Mouse (Mus musculus): ENCODE results near the gene Zc3h14. TPM values are rescaled to one million over a fixed set of nuclear protein-coding genes. Genes with fewer than 3 reads are reported as not detected.
A peak's percentile ranks its signal among the peaks of the same experiment; 100 is the strongest.

Zc3h14 gene
- polyA plus RNA-seq, 1 experiment from 2014 or later, result 85.7 TPM

DNA sequence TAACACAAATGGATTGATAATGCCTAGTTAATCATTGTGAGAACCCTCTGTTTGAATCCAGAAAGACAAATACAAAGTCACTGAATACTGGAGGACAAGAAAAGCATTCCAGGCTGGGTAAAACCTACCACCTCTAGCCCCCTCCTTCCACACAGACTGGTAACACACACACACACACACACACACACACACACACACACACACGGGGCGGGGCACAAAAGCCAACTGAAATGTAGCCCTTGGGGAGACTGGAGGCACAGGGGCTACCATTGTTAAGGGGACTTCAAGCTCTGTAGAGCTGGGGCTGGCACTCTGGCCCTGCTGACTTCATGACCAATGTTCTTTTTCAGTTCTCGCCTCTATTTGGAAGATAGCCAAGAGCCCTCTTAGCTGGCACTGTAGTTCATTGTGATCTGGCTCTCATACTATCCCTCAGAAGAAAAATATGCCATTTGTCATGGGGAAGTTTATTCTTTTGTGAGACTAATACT lies 5.7 kb upstream of the Zc3h14 start:
- H3K9me3 ChIP-seq (replicated peaks), result no peaks in the 10 kb centered on the region
- H3K27me3 ChIP-seq, result no peaks in the 10 kb centered on the region
- H3K9ac ChIP-seq, result no peak overlapping the region
- H3K4me1 ChIP-seq (replicated peaks), result peaks cover 19% of the 10 kb centered on the region
- WGBS, result 39% methylated on average over 3 of the region's 3 CpGs
- no peaks in the 10 kb centered on the region for H3K36me3 ChIP-seq
- no peak overlapping the region for H3K4me3 ChIP-seq
- ATAC-seq (replicated peaks; ENCODE audit: insufficient number of reproducible peaks, insufficient read depth, low FRiP score, low read depth), result peak; percentile 56
- H3K4me2 ChIP-seq, result no peak overlapping the region
- H3K27ac ChIP-seq, result peak overlapping the region; percentile 81

DNA sequence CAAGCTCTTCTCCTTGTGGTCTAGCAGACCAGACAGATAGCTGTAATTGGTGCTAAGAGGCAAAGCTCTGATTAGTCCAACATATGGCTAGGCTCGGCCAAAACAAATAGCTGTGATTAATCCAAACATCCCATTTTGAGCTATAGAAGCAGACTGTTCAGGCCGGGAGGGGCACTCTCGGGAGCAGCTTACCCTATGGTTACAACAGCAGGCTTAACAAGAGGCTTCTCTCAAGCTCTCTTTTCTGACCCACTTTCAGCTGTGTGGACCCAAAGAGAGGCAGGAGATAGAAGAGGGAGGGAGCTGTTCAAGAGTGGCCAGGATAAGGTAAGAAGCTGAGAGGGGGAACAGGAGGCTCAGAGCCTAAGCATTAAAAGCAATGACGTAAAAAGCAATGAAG lies 1.1 kb upstream of the Zc3h14 start:
- no peaks in the 10 kb centered on the region for H3K9me3 ChIP-seq (replicated peaks)
- H3K9ac ChIP-seq, result no peak overlapping the region
- H3K4me2 ChIP-seq, result no peak overlapping the region
- H3K4me3 ChIP-seq, result no peak overlapping the region
- 54% methylated on average over 4 of the region's 4 CpGs for WGBS
- H3K27ac ChIP-seq, result no peak overlapping the region
- no peaks in the 10 kb centered on the region for H3K27me3 ChIP-seq
- H3K36me3 ChIP-seq, result no peaks in the 10 kb centered on the region
- H3K4me1 ChIP-seq (replicated peaks), result peaks cover 34% of the 10 kb centered on the region
- no peak for ATAC-seq (replicated peaks; ENCODE audit: insufficient number of reproducible peaks, insufficient read depth, low FRiP score, low read depth)

DNA sequence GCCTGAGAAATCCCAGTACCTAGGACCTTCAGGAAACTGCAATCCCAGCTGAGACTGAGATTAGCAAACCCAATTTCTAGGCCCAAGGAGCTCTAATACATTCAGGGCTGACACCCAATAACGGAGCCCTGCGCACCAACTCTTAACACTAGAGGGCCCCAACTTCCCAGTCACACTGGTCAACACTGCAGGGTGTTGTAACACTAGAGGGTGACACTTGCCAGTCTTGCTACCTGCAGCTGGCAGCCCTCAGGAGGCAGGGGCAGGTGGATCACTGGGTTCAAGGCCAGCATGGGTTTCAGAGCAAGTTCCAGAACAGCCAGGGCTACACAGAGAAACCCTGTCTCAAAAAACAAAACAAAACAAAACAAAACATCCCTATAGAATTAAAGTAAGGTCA lies 633 bp upstream of the Zc3h14 start:
- peak; percentile 44; the same call in 1 of the 2 replicates for ATAC-seq (replicated peaks; ENCODE audit: insufficient number of reproducible peaks, insufficient read depth, low FRiP score, low read depth)
- 14% methylated on average over 2 of the region's 2 CpGs for WGBS
- peaks cover 31% of the 10 kb centered on the region for H3K4me1 ChIP-seq (replicated peaks)
- no peak overlapping the region for H3K9ac ChIP-seq
- H3K4me3 ChIP-seq, result no peak overlapping the region; the same call in 1 of the 2 replicates
- 0 out of 2 replicates have a peak overlapping the region, but pooled peaks have one; percentile 30 for H3K27ac ChIP-seq
- H3K36me3 ChIP-seq, result no peaks in the 10 kb centered on the region
- H3K27me3 ChIP-seq, result no peaks in the 10 kb centered on the region
- no peak overlapping the region for H3K4me2 ChIP-seq
- H3K9me3 ChIP-seq (replicated peaks), result no peaks in the 10 kb centered on the region

DNA sequence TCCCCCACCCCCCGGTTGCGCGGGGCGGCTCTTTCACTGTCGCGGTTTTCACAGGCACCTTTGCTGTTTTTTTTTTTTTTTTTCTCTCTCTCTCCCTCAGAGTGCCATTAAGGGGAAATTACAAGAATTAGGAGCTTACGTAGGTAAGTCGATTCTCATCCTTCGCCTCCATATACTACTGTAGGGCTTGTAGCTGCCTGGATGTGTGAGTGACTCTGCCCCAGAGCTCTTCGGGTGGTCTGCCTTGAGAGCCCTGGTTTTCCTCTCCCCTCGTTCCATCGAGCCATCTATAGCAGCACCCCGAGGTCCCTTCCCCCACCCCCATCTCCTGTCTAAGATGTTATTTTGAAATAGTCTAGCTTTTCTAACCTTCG lies 603 bp downstream of the Zc3h14 start:
- Histone ChIP-seq H3K27me3 (no peaks in the 10 kb centered on the region), H3K4me1 (replicated peaks) (peaks cover 26% of the 10 kb centered on the region), H3K4me2 (peak overlapping the region; percentile 70), H3K4me3 (peak overlapping the region; percentile 93), H3K27ac (peak overlapping the region; percentile 92), H3K9me3 (replicated peaks) (no peaks in the 10 kb centered on the region), H3K36me3 (no peaks in the 10 kb centered on the region), H3K9ac (peak overlapping the region; percentile 95)
- WGBS, result under 1% methylated on average over 13 of the region's 14 CpGs
- no peak for ATAC-seq (replicated peaks; ENCODE audit: insufficient number of reproducible peaks, insufficient read depth, low FRiP score, low read depth)

DNA sequence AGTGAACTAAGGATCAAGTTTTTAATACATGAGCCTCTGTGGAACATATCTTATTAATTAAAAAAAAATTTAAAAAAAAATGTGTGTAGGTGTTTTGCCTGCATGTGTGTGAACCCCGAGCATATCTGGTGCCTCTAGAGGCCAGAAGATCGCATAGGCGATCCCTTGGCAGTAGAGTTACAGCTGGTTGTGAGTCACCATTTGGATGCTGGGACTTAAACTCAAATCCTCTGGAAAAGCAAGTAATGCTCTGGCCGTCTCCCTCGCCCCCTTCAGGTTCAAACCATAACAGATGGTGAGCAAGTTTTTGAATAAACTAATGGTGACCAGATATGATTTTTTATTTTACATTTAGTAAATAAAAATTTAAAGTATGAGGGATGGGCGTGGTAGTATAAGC lies 10.9 kb downstream of the Zc3h14 start:
- no peaks in the 10 kb centered on the region for H3K27me3 ChIP-seq
- 82% methylated on average over 6 of the region's 6 CpGs for WGBS
- H3K4me3 ChIP-seq, result no peak overlapping the region
- peaks cover 59% of the 10 kb centered on the region for H3K36me3 ChIP-seq
- no peak overlapping the region for H3K9ac ChIP-seq
- H3K4me1 ChIP-seq (replicated peaks), result no peaks in the 10 kb centered on the region
- H3K27ac ChIP-seq, result no peak overlapping the region
- no peak overlapping the region for H3K4me2 ChIP-seq
- ATAC-seq (replicated peaks; ENCODE audit: insufficient number of reproducible peaks, insufficient read depth, low FRiP score, low read depth), result no peak
- H3K9me3 ChIP-seq (replicated peaks), result no peaks in the 10 kb centered on the region

DNA sequence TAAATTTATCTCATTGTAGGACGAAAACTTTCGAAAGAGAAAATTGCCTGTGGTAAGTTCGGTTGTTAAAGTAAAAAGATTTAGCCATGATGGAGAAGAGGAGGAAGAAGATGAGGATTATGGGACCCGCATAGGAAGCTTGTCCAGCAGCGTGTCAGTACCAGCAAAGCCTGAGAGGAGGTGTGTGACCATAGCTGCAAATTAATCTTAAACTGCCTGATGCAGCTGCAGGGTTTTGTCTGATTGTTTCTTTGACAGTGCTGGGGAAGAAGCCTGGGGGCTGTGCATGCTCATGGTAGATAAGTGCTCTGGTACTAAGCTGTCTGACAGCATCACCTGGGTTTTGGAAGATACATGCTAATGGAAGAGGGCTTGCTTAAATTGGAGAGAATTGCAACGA lies 12.9 kb downstream of the Zc3h14 start:
- 92% methylated on average over 6 of the region's 6 CpGs for WGBS

DNA sequence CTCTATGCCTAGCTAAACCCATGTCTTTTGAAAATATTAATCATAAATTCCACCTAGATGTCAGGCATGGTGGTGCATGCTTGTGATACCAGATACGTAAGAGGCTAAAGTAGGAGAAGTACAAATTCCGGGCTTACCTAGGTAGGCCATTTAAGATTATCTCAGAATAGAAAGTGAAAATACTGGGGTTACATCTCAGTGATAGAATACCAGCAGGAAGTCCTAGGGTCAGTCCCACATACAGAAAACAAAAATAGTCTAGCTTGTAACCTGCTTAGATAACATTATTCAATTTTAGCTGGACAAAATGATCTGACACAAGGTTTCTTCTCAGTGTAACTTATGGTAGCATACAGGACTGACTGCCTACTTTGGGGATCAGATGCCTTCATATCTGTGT lies 19.5 kb downstream of the Zc3h14 start:
- no peaks in the 10 kb centered on the region for H3K4me1 ChIP-seq (replicated peaks)
- WGBS, result 80% methylated on average over 2 of the region's 2 CpGs

More for the DNA sequence above, 12.9 kb downstream of the Zc3h14 start:
- Histone ChIP-seq H3K9ac (no peak overlapping the region), H3K9me3 (replicated peaks) (no peaks in the 10 kb centered on the region), H3K27me3 (no peaks in the 10 kb centered on the region), H3K4me2 (no peak overlapping the region), H3K4me1 (replicated peaks) (no peaks in the 10 kb centered on the region), H3K4me3 (no peak overlapping the region), H3K27ac (no peak overlapping the region), H3K36me3 (peaks cover 67% of the 10 kb centered on the region)
- ATAC-seq (replicated peaks; ENCODE audit: insufficient number of reproducible peaks, insufficient read depth, low FRiP score, low read depth), result no peak

DNA sequence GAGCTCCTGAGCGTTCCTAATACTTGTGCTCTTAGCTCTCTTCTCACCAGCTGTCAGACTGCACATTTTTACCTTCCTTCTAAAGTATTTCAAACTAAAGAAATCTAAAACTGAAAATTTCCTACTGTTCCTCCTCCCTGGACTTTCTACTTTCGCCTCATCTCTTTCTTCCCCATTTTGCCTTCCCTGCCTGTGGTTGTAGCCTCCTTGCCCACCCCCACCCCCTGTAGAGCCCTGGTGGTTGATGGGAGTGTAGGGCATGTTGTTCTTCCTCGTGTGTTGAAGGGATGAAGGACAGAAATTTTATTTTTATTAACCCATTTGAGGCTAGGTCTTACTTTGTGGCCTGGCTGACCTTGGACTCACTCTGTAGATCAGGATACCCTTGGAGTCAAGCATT lies 30.7 kb downstream of the Zc3h14 start:
- 78% methylated on average over 3 of the region's 3 CpGs for WGBS
- no peaks in the 10 kb centered on the region for H3K9me3 ChIP-seq (replicated peaks)
- H3K36me3 ChIP-seq, result peaks cover 70% of the 10 kb centered on the region
- no peaks in the 10 kb centered on the region for H3K4me1 ChIP-seq (replicated peaks)
- H3K4me2 ChIP-seq, result no peak overlapping the region
- H3K27ac ChIP-seq, result no peak overlapping the region
- H3K27me3 ChIP-seq, result no peaks in the 10 kb centered on the region
- no peak for ATAC-seq (replicated peaks; ENCODE audit: insufficient number of reproducible peaks, insufficient read depth, low FRiP score, low read depth)
- no peak overlapping the region for H3K9ac ChIP-seq
- no peak overlapping the region for H3K4me3 ChIP-seq

More for the DNA sequence above, 19.5 kb downstream of the Zc3h14 start:
- Histone ChIP-seq H3K27me3 (no peaks in the 10 kb centered on the region), H3K9me3 (replicated peaks) (no peaks in the 10 kb centered on the region), H3K4me3 (no peak overlapping the region), H3K9ac (no peak overlapping the region), H3K4me2 (no peak overlapping the region), H3K27ac (no peak overlapping the region), H3K36me3 (peaks cover 72% of the 10 kb centered on the region)
- ATAC-seq (replicated peaks; ENCODE audit: insufficient number of reproducible peaks, insufficient read depth, low FRiP score, low read depth), result no peak

DNA sequence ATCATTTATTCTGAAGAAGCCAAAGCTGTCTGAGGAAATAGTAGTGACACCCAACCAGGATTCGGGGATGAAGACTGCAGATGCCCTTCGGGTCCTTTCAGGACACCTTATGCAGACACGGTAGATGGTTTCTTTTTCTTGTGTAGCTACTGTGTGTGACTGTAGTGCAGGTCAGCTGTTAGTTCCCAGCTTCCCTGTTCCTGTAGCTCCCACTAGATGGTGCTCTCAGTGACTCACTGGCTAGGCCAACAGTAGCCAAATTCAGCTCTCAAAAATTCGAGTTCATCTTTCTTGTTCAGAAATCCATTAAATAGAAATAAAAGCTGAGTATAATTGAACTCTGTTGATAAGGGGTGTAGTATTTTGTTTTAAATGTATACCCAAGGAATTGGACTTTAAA lies 32.4 kb downstream of the Zc3h14 start:
- ATAC-seq (replicated peaks; ENCODE audit: insufficient number of reproducible peaks, insufficient read depth, low FRiP score, low read depth), result no peak
- Histone ChIP-seq H3K9me3 (replicated peaks) (no peaks in the 10 kb centered on the region), H3K9ac (no peak overlapping the region), H3K27ac (no peak overlapping the region), H3K4me1 (replicated peaks) (no peaks in the 10 kb centered on the region), H3K27me3 (no peaks in the 10 kb centered on the region), H3K36me3 (peaks cover 79% of the 10 kb centered on the region), H3K4me2 (no peak overlapping the region), H3K4me3 (no peak overlapping the region)
- WGBS, result 79% methylated on average over 4 of the region's 4 CpGs

DNA sequence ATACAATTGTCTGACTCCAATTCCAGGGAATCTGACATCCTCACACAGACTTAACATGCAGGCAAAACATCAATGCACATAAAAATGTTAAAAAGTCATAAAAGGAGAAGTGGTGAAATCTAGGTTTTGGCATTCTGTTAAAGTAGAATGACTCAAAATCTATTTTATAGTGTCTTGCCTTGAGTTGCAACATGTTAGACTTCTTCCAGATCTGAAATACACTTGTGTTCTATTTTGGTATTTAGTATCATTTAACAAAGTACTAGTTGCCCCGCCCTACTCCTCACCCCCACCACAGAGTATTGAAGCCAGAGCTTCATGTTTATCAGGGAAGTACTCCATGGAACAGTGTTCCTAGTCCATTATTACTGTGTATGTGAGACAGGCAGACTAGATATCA lies 37.5 kb downstream of the Zc3h14 start:
- Histone ChIP-seq H3K27me3 (no peaks in the 10 kb centered on the region), H3K4me2 (no peak overlapping the region), H3K27ac (no peak overlapping the region), H3K4me3 (no peak overlapping the region), H3K9ac (no peak overlapping the region), H3K36me3 (peaks cover 77% of the 10 kb centered on the region), H3K9me3 (replicated peaks) (no peaks in the 10 kb centered on the region), H3K4me1 (replicated peaks) (no peaks in the 10 kb centered on the region)
- no peak for ATAC-seq (replicated peaks; ENCODE audit: insufficient number of reproducible peaks, insufficient read depth, low FRiP score, low read depth)
- 95% methylated on average over 1 of the region's 1 CpGs for WGBS

DNA sequence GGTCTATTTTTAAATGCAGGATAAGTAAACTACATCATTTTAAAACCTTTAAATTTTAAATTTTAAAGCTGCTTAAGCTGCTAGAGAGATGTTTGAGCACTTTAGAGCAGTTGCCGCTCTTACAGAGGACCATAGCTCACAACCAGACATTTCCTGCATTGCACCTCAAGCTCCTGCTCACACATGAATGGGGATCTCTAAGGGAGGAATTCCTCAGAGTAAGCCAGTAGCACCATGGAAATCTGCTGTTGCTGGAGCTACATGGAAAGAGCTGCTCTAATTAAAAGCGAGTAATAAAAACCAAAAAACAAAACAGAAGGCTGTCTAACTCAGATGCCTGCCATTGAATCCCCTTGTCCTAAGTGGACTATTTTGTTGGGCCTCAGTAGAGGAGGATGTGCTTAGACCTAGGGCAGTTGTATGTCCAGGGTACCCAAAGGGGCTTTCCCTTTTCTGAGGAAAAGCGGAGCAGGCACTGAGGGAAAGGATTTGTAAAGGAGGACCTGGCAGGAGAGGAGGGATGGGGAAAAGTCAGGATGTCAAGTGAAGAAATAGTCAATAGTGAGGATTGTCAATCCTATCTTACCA lies 49.1 kb downstream of the Zc3h14 start:
- H3K9me3 ChIP-seq (replicated peaks), result no peaks in the 10 kb centered on the region
- no peaks in the 10 kb centered on the region for H3K4me1 ChIP-seq (replicated peaks)
- H3K4me3 ChIP-seq, result no peak overlapping the region
- peaks cover 55% of the 10 kb centered on the region for H3K36me3 ChIP-seq
- H3K9ac ChIP-seq, result no peak overlapping the region
- H3K4me2 ChIP-seq, result no peak overlapping the region
- ATAC-seq (replicated peaks; ENCODE audit: insufficient number of reproducible peaks, insufficient read depth, low FRiP score, low read depth), result no peak
- no peak overlapping the region for H3K27ac ChIP-seq
- WGBS, result 96% methylated on average over 3 of the region's 3 CpGs
- H3K27me3 ChIP-seq, result no peaks in the 10 kb centered on the region

DNA sequence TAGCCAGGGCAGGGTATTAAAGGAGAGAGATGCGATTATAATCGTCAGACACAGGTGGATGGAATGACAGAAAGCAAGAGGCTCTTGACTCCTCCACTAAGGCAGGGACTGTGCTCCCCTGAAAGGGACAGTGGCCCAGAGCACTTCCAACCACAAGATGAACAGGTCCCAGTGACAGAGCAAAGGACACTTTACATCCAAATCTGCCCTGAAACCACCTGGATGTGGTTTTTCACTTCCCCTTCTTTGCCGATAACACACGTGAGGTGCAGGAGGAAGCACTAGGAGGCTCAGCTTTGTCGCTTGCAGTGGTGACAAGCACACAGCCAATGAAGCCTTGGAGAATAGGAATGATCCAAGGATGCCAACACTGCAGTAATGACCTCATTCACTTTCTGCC lies 53.6 kb downstream of the Zc3h14 start:
- H3K4me1 ChIP-seq (replicated peaks), result no peaks in the 10 kb centered on the region
- H3K9me3 ChIP-seq (replicated peaks), result no peaks in the 10 kb centered on the region
- no peaks in the 10 kb centered on the region for H3K27me3 ChIP-seq
- 60% methylated on average over 5 of the region's 5 CpGs for WGBS
- peaks cover 18% of the 10 kb centered on the region; the same call in 1 of the 2 replicates for H3K36me3 ChIP-seq
- ATAC-seq (replicated peaks; ENCODE audit: insufficient number of reproducible peaks, insufficient read depth, low FRiP score, low read depth), result no peak
- no peak overlapping the region for H3K9ac ChIP-seq
- no peak overlapping the region for H3K27ac ChIP-seq
- no peak overlapping the region for H3K4me3 ChIP-seq
- no peak overlapping the region for H3K4me2 ChIP-seq

Data from heart, embryonic 15.5 days (tissue).